Mouse (Mus musculus) intestine, embryonic 15.5 days (tissue): ENCODE results near the gene Cog5. TPM values are rescaled to one million over a fixed set of nuclear protein-coding genes. Genes with fewer than 3 reads are reported as not detected.
A peak's percentile ranks its signal among the peaks of the same experiment; 100 is the strongest.

Experiments
- ATAC-seq: fragments of 200-750 bp; cut with Nextera tagmentation; 2 replicates; pipeline ENCODE4 v1.8.0; 2017; ENCODE audit warnings: moderate TSS enrichment, moderate library complexity
- H3K27ac ChIP-seq: fragments of 300-500 bp; sonication (generic); 2 replicates; pipeline ENCODE4 v1.5.1; 2015; ENCODE audit warnings: mild to moderate bottlenecking, inconsistent platforms
- H3K27me3 ChIP-seq: fragments of 300-500 bp; sonication (generic); replicated peaks from 2 replicates; pipeline ENCODE4 v1.6.1; 2015; ENCODE audit warnings: inconsistent platforms
- H3K36me3 ChIP-seq: fragments of 300-500 bp; sonication (generic); 2 replicates; pipeline ENCODE4 v1.6.1; 2015; ENCODE audit warnings: inconsistent platforms
- H3K4me1 ChIP-seq: fragments of 300-500 bp; sonication (generic); replicated peaks from 2 replicates; pipeline ENCODE4 v1.6.1; 2015; ENCODE audit warnings: inconsistent platforms
- H3K4me2 ChIP-seq: fragments of 300-500 bp; sonication (generic); replicated peaks from 2 replicates; pipeline ENCODE4 v1.6.1; 2015; ENCODE audit warnings: mild to moderate bottlenecking, inconsistent platforms
- H3K4me3 ChIP-seq: fragments of 300-500 bp; sonication (generic); replicated peaks from 2 replicates; pipeline ENCODE4 v1.5.1; 2015; ENCODE audit warnings: inconsistent platforms
- H3K9ac ChIP-seq: fragments of 300-500 bp; sonication (generic); 2 replicates; pipeline ENCODE4 v1.6.1; 2015; ENCODE audit warnings: inconsistent platforms
- H3K9me3 ChIP-seq: fragments of 300-500 bp; sonication (generic); 2 replicates; pipeline ENCODE4 v1.6.1; 2016; ENCODE audit warnings: inconsistent platforms
- WGBS: fragments of 180-500 bp; shearing (Covaris S2); methylation state at CpG from one replicate; pipeline ENCODE4 v1.1.7; 2015; 5-methylcytosine and 5-hydroxymethylcytosine counted together
- polyA plus RNA-seq: library from polyadenylated mRNA; unstranded; fragments of >200 nt; fragmentation: Nextera tagmentation; extraction: Ambion mirVana; gene quantifications from 2 replicates; pipeline ENCODE4 v1.2.1, GENCODE M21; 2015

The Cog5 gene
- polyA plus RNA-seq, 1 experiment from 2014 or later: 29.2 TPM

DNA sequence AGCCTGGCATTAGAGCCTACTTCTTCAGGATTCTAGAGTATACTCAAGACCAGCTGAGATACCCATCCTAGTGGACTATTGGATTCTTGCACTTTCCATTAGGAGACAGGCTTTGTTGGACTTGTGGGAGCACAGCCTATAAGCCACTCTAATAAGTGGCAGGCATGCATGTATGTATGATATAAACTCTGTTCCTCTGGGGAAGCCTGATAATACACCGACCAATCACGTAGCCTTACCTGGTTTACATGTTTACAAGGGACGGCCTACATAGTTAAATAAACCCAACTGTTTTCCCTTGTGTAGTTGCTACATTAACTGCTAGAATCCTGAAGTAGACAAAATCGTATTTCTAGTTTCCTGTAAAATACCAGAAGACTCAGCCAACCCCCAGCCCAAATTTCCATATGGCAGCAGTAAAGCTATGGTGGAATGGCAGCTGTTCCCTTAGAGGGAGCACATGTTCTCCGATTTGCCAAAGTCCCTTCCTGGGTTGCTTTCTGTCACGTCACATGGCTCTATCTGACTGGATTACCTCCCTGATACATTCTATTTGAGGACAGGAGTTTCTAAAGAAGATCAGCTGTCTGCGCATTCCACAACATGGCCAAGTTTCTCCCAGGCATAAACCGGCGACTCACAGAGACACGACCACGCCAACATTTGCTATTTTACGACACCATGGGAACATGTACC is 311.0 kb downstream of the Cog5 start:
- H3K27me3 ChIP-seq: no peaks in the 10 kb centered on the region
- no peak overlapping the region for H3K4me2 ChIP-seq
- no peak overlapping the region for H3K4me3 ChIP-seq
- H3K36me3 ChIP-seq: no peaks in the 10 kb centered on the region
- no peaks in the 10 kb centered on the region for H3K9me3 ChIP-seq
- no peaks in the 10 kb centered on the region for H3K4me1 ChIP-seq
- H3K27ac ChIP-seq: no peak overlapping the region
- ATAC-seq: no peak
- no peak overlapping the region for H3K9ac ChIP-seq
- WGBS: 89% methylated on average over 12 of the region's 12 CpGs

DNA sequence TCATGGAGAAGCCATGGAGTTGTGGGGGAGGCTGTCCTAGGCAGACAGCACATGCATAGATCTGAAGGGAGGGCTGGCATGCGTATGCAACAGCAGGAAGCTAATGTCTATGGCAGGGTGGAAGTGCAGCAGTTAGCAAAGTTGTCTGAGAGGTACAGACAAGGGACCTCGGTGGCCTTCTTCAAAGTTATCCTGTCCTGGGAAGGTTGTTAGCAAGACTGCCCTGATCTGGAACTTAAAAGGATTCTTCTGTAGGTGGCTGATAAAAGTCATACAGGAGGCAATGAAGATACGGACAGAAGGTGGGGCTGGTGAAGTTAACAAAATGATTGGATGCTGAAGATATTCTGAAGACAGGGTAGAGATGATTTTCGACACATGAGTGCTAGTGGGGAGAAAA is 311.7 kb downstream of the Cog5 start:
- Histone ChIP-seq H3K4me3 (no peak overlapping the region), H3K4me1 (no peaks in the 10 kb centered on the region), H3K9ac (no peak overlapping the region), H3K4me2 (no peak overlapping the region), H3K36me3 (no peaks in the 10 kb centered on the region), H3K27ac (no peak overlapping the region), H3K9me3 (no peaks in the 10 kb centered on the region), H3K27me3 (no peaks in the 10 kb centered on the region)
- ATAC-seq: no peak
- 82% methylated on average over 4 of the region's 4 CpGs for WGBS

DNA sequence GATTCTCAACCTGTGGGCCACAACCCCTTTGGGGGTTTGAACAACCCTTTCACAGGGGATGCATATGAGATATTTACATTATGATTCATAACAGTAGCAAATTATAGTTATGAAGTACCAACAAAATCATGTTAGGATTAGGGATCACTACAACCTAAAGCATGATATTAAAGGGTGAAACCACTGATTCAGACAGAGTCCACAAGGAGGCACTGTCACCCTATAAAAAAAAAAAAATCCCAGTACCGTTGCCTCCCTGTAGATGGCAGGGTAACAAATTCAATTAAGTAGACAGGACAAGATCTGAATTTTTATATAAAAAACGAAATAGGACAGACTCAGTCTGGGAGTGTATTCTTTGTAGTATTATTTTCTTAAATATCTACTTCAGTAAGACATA is 312.9 kb downstream of the Cog5 start:
- peak; percentile 63; the same call in 1 of the 2 replicates for ATAC-seq
- H3K36me3 ChIP-seq: no peaks in the 10 kb centered on the region
- no peaks in the 10 kb centered on the region for H3K27me3 ChIP-seq
- H3K9me3 ChIP-seq: no peaks in the 10 kb centered on the region
- no peaks in the 10 kb centered on the region for H3K4me1 ChIP-seq
- no peak overlapping the region for H3K4me3 ChIP-seq
- H3K4me2 ChIP-seq: no peak overlapping the region
- no peak overlapping the region for H3K27ac ChIP-seq
- WGBS: 6% methylated on average over 2 of the region's 2 CpGs
- no peak overlapping the region for H3K9ac ChIP-seq

DNA sequence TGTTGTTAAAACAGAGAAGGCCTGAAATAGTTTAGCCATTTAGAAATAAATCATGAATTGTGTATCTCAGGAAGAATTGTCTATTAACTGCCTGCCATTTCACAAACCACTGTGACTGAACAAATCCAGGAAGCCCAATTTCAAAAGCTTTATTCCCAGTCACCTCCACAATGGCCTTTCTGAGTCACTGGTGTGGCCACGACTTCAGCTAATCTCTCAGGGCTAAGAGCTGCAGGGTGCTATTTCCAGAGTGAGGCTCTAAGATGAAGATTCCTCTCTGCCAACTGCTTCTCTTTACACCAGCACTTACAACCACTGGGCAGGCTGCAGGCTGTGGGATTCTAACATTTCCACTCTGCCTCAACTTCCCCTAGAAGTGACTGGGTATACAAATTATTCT is 314.4 kb downstream of the Cog5 start:
- Histone ChIP-seq H3K27ac (no peak overlapping the region), H3K36me3 (no peaks in the 10 kb centered on the region), H3K27me3 (no peaks in the 10 kb centered on the region), H3K4me2 (no peak overlapping the region), H3K9me3 (no peaks in the 10 kb centered on the region), H3K4me3 (no peak overlapping the region), H3K4me1 (0 out of 2 replicates have a peak, but pooled peaks cover 2% of the 10 kb centered on the region), H3K9ac (no peak overlapping the region)
- WGBS: 41% methylated on average over 1 of the region's 1 CpGs
- no peak for ATAC-seq

DNA sequence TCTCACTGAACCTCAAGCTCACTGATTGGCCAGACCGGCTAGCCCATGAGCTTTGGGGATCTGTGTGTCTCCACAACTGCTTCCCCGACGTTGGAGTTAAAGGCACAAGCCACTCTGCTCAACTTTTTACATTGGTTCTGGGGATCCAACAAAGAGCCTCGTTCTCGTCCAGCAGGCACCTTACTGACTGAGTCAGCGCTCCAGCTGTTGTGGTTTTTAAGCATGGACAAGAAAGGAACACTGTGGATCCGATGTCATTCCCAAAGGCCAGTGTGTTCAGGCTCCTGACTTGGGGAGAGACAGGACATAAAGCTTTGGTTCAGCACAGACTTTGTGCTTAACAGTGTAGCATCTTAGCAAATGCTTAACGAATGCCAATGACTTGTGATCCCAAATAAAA is 316.9 kb downstream of the Cog5 start:
- WGBS: 86% methylated on average over 8 of the region's 8 CpGs
- no peak overlapping the region for H3K4me3 ChIP-seq
- no peaks in the 10 kb centered on the region for H3K27me3 ChIP-seq
- H3K4me2 ChIP-seq: no peak overlapping the region
- no peak overlapping the region for H3K27ac ChIP-seq
- no peak for ATAC-seq
- H3K36me3 ChIP-seq: no peaks in the 10 kb centered on the region
- no peaks in the 10 kb centered on the region for H3K9me3 ChIP-seq
- H3K4me1 ChIP-seq: 0 out of 2 replicates have a peak, but pooled peaks cover 2% of the 10 kb centered on the region
- H3K9ac ChIP-seq: no peak overlapping the region

DNA sequence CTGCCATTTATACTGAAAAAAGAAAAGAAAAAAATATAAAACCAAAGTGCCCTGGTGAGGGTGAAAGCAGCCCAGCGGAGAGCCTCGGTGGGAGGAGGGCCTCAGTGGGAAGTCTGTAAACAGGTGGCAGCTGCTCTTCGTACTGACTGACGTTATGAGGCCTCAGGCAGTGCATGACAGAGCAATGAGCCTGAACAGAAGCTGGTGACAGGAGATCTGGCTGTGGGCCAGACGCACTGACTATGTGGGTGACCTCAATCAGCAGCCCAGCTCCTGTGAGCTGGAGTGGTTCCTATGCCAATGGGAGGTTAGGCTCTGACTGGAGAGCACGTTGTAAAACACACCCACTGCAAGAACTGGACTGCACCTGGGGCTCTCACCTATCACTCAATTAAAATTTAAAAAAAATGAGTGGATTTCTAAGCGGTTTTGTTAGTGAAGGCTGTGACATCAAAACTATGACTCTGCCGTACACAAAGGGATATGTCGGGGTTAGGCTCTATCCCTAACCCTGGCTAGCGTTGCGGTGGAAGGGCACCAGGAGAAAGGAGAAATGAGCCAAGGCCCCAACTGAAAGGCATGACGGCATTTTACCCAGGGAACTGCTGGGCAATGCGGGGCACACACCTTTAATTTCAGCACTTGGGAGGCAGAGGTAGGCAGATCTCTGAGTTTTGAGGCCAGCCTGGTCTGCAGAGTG is 319.0 kb downstream of the Cog5 start:
- peak; percentile 95 for ATAC-seq
- no peaks in the 10 kb centered on the region for H3K36me3 ChIP-seq
- no peak overlapping the region for H3K27ac ChIP-seq
- H3K4me1 ChIP-seq: 0 out of 2 replicates have a peak, but pooled peaks cover 2% of the 10 kb centered on the region
- no peaks in the 10 kb centered on the region for H3K9me3 ChIP-seq
- no peak overlapping the region for H3K9ac ChIP-seq
- no peak overlapping the region for H3K4me2 ChIP-seq
- no peak overlapping the region for H3K4me3 ChIP-seq
- 53% methylated on average over 13 of the region's 13 CpGs for WGBS
- no peaks in the 10 kb centered on the region for H3K27me3 ChIP-seq

DNA sequence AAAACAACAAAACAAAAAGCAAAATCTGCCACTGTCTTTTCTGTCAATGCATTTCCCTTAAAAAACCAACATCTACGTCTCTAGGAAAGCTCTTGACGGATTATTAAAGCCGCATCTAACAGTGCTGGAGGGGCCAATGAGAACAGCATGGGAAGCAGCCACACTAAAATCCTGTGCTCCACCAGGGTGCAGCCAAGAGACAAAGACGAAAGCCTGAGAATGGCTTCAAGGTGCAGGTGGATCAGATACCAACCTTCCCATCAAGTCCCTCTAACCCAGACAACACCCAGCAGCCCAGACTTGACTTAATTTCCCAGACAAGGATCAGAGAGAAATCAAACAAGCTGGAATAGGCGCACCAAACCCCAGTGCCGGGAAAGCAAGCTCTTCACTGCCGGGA is 321.9 kb downstream of the Cog5 start:
- 0 out of 2 replicates have a peak, but pooled peaks cover 2% of the 10 kb centered on the region for H3K4me1 ChIP-seq
- no peaks in the 10 kb centered on the region for H3K9me3 ChIP-seq
- no peak overlapping the region for H3K27ac ChIP-seq
- 49% methylated on average over 7 of the region's 7 CpGs for WGBS
- no peak for ATAC-seq
- H3K9ac ChIP-seq: no peak overlapping the region
- H3K4me3 ChIP-seq: no peak overlapping the region
- H3K36me3 ChIP-seq: no peaks in the 10 kb centered on the region
- no peak overlapping the region for H3K4me2 ChIP-seq
- no peaks in the 10 kb centered on the region for H3K27me3 ChIP-seq

DNA sequence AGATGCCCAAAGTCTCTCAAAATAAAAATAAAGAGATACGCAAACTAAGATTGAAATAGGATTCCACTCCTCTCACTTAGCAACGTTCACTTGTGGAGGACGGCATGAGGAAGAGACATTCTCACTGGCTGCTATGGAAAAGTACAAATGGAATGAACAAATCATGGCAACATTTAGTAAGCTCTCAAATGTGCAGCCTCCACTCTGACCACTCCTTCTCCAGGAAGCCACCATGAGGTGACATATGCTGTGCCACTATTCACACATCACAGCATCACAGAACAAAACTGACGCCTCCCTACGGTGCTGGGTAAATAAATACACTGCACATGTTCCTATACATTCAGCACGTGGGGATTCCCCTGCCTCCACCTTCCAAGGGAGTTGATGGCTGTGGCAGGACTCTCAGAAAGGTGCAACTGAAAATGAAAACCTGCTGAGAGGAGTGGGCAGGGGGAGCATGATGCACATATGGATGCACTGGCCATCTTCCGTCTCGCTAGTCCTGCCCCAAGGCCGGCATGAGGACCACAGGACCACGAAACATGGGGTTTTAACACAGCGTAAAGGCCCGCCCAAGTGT is 323.0 kb downstream of the Cog5 start:
- no peak for ATAC-seq
- WGBS: 77% methylated on average over 12 of the region's 12 CpGs
- no peak overlapping the region for H3K9ac ChIP-seq

DNA sequence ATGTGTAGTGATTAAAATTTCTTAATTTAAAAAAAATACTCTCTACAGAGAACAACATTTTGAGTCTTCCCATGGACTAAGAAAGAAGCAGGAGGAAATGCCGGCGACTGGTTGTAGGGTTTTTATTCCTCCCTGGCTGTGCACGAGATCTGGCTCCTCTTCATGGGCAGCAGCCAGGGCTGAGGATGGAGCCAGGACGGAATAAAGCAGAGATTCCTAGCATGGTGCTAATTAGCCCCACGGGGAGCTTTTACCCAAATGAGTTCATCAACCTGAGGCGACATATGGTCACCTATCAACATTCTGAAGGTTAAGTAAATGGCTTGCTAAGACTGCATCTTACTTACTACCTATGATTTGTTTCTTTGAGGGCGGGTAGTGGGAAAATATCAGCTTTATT is 328.6 kb downstream of the Cog5 start:
- H3K4me3 ChIP-seq: no peak overlapping the region
- H3K4me1 ChIP-seq: no peaks in the 10 kb centered on the region
- no peaks in the 10 kb centered on the region for H3K36me3 ChIP-seq
- H3K9me3 ChIP-seq: no peaks in the 10 kb centered on the region
- no peak for ATAC-seq
- H3K4me2 ChIP-seq: no peak overlapping the region
- H3K9ac ChIP-seq: no peak overlapping the region
- H3K27me3 ChIP-seq: no peaks in the 10 kb centered on the region
- no peak overlapping the region for H3K27ac ChIP-seq
- WGBS: 68% methylated on average over 7 of the region's 7 CpGs

More for the DNA sequence above, 323.0 kb downstream of the Cog5 start:
- 0 out of 2 replicates have a peak, but pooled peaks cover 2% of the 10 kb centered on the region for H3K4me1 ChIP-seq
- no peak overlapping the region for H3K4me3 ChIP-seq
- H3K36me3 ChIP-seq: no peaks in the 10 kb centered on the region
- no peak overlapping the region for H3K27ac ChIP-seq
- H3K27me3 ChIP-seq: no peaks in the 10 kb centered on the region
- no peaks in the 10 kb centered on the region for H3K9me3 ChIP-seq
- H3K4me2 ChIP-seq: no peak overlapping the region

DNA sequence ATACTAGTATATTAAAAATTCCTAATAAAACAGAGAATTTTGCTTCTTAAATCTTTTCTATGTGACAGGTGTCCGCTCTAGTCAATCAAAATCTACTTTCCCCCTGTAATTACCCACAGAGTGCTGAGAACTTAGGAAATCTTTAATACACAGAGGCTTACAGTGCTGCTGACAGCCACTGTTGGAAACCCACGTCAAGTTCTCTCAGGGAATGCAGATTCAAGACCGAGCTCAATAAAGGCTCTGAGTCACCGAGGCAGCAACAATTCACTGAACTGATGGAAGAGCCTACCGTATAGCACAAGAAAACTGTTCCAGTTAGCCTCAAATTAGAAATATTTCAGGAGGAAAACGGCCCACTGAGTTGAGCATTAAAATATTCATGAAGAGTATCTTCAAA is 329.1 kb downstream of the Cog5 start:
- H3K27me3 ChIP-seq: no peaks in the 10 kb centered on the region
- no peaks in the 10 kb centered on the region for H3K9me3 ChIP-seq
- H3K4me2 ChIP-seq: no peak overlapping the region
- ATAC-seq: no peak
- WGBS: 81% methylated on average over 6 of the region's 6 CpGs
- no peak overlapping the region for H3K27ac ChIP-seq
- H3K36me3 ChIP-seq: no peaks in the 10 kb centered on the region
- no peaks in the 10 kb centered on the region for H3K4me1 ChIP-seq
- no peak overlapping the region for H3K9ac ChIP-seq
- no peak overlapping the region for H3K4me3 ChIP-seq

DNA sequence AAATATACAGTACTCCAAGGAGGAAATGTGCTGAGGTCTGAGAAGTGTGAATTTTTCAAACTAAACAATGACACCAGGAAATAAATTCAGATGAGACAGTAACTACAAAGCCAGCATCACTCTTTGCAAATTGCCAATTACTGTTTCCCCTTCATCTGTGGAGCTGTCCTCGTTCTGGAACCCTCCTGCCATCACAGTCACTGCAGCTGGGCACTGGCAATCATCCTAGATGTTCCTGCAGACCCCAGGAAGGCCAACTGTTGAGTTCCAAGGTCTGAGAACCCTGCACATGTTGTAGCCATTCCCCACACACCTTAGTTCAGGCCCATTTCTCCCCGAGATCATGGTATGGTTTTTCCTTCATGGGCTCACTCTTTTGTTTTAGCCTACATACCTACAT is 329.5 kb downstream of the Cog5 start:
- Histone ChIP-seq H3K27ac (no peak overlapping the region), H3K36me3 (no peaks in the 10 kb centered on the region), H3K4me1 (0 out of 2 replicates have a peak, but pooled peaks cover 2% of the 10 kb centered on the region), H3K27me3 (no peaks in the 10 kb centered on the region), H3K9me3 (no peaks in the 10 kb centered on the region), H3K4me3 (no peak overlapping the region), H3K4me2 (no peak overlapping the region), H3K9ac (no peak overlapping the region)
- no peak for ATAC-seq
- 51% methylated on average over 2 of the region's 2 CpGs for WGBS

DNA sequence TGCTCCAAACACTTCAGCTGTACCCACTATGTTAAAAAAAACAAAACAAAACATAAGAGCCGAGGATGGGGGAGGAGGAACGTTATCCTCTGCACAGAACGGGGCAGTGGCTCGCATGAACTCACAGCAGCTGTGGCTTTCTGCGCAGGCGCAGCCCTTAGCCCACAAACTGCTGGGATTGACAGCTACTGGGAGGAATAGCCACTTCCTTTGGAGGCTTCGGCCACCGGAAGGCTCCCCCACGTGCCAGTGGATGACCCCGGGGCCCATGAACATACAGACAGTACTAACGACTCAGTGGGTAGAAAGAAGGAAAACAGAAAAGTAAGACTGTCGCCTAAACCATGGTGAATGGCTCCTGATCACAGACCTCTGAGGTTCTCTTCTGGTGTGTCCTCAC is 330.0 kb downstream of the Cog5 start:
- no peak overlapping the region for H3K4me2 ChIP-seq
- H3K36me3 ChIP-seq: no peaks in the 10 kb centered on the region
- H3K9me3 ChIP-seq: no peaks in the 10 kb centered on the region
- no peak for ATAC-seq
- no peak overlapping the region for H3K27ac ChIP-seq
- 63% methylated on average over 12 of the region's 12 CpGs for WGBS
- H3K9ac ChIP-seq: no peak overlapping the region
- H3K4me3 ChIP-seq: no peak overlapping the region
- H3K4me1 ChIP-seq: 0 out of 2 replicates have a peak, but pooled peaks cover 2% of the 10 kb centered on the region
- H3K27me3 ChIP-seq: no peaks in the 10 kb centered on the region
